Mouse (Mus musculus): ENCODE measurements at regions not wholly inside any gene's neighbourhood (a gene's known extent, or its start where the extent isn't known, plus 50 kb on each side); places are given as distances from the start of the nearest gene placed in this dataset.
"Not testable (repeated sequence)": the region's sequence is repeated elsewhere in the genome, so short reads cannot be mapped to it uniquely, and the experiment has no call there.

DNA sequence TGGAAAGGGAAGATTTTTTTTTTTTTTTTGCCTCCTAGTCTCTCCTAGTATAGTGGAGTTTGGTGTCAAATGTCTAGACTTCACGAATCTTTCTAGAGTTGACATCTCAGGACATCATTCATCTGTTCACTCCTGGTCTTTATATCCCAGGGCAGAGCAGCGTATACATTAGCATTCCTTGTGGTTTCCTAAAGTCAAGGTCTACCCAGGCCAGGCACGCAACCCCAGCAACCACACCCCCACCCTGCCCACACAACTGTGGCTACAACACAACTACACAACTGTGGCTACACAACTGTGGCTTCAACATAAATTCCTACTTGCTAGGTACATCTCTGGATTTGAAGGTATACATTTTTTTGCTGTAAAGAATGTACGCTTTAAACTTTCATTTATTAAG is 122.2 kb downstream of the Ppp1r3a start:
- DNase-seq = no peak

DNA sequence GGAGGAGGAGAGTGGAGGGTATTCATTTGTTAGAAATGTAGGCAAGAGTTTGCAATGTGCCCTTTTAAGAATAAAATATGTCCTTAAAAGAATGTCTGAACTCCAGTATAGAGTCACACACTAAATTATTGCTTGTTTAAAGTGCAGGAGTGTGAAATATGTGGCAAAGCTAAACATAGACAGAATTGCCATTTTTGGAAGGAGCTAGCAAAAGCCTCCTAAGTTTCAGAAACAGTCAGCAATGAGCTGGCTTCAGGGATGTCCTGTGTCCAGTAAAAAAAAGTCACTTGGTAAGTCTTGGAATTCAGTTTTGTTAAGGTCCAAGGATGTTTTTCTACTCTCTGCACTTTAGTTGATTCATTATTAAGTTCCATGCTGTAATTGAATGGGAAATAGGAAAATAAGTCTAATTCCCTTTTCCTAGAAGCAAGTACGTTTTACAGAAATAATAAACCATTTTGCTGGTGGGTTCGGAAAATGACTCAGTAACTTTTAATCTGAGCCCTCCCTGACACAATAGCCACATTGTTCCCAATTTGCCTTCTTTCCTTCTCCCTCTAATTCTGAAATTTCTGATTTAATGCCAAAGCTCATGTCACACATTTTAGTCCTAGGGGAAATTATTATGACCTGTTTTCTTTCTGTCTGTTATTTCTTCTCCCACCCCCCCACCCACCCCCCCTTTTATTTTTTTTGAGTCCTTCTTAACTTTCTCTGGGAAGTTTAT is 123.2 kb downstream of the Ppp1r3a start:
- DNase-seq = no peak

DNA sequence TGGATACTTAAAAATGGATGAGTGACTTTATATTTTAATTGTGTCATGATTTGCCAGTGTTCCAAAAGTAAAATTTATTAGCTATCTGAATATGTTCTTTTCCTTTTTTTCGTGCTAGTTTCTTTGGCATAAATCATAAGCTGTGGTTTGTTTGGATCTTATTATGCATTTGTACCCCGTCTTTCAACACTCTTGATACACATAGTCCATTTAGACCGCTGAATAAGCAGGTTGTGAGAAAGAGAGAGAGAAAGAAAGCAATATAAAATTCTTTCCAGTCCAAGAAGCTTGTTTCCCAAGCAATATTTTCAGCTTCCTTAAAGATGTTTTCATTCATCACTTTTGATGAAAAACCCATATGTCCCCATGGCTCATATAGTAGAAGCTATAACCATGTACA is 138.4 kb downstream of the Ppp1r3a start:
- DNase-seq = no peak

DNA sequence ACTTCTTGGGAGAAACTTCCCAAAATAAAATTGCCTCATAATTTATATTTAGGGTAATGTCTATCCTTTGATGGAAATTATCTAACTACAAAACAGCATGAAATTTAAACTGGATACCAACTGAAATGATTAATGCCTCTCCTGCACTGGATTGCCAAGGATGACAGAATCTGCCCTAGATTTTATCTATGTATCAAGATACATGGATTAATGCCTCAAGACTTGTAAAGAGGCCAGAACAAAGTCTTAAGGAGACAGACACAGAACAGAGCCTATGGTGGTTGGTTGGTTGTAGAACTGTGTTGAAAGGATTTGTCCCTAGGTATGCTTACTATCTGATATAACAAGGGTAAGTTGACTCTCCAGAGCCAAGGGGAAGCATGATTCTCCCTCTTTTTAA is 147.0 kb downstream of the Ppp1r3a start:
- no peak for DNase-seq

DNA sequence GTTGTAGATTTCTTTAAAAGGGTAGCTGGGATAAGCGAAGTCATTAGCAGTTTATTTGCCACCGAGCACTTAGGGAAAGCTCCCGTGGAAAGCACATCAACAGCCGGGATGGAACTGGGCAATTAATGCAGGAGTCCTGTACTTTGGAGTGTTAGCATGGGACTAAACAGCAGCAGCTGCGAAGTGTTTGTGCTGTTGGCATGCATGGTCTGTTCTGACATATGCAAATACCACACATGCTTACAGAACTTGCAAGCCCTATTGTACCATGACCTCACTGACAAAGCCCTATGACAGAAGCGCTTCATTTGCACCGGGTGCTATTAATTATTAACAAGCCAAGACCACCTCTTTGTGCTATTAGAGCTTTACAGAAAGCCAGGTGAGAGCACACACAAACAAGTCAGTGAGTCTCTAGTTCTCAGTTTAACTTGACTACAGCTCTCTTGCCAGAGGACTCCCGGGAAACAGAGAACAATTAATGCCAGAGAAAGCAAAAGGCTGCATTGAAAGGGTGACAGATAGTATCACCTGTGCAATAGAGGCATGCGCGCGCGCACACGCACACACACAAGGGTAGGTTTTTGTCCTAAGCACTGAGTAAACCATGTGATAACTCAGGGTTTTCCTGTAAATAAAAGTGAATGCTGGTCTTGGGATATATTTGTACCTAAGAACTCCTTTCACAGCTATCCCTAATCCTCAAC is 154.4 kb downstream of the Ppp1r3a start:
- DNase-seq = no peak

DNA sequence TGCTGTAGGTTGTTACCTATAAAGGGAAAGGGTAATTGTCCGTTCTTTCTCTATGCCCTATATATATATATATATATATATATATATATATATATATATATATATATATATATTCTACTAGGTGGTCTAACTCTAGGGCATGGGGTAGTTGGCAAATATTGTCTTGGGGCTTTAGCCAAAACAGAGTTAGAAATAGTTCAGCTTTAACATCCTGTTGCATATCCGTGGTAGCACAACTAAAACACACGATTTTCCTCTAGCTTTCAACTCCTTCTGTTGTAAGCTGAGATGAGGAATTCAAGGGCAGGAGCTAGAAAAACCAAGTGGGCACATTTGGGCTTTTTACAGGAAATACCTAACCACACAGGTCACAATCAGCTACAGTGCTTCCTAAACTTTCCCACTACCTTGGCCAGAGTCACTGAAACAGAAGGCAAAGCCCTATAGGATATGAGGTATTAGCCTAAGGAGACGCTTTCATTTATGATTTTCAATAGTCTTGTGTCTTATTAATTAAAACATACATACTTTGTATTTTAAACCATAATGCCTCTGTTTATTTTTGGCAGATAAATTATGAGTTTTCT is 158.1 kb downstream of the Ppp1r3a start:
- no peak for DNase-seq

DNA sequence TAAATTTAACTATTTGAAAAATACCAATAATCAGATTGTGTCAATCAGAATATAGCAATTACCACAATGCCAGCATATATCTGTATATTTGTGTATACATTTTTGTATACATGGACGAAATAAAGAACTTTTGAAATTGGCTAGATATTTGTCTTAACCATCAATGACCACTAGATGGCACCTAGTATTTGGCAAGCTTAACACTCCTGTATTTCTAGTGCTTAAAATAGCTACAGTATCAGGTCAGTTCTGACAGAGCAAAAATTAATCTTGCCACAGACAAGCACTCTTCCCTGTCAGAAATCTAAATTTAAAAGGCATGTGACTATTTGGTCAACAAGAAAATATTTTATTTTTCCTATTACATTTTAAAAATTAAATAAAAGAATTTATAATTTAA is 169.2 kb downstream of the Ppp1r3a start:
- peak; percentile 3 to 58 for DNase-seq

DNA sequence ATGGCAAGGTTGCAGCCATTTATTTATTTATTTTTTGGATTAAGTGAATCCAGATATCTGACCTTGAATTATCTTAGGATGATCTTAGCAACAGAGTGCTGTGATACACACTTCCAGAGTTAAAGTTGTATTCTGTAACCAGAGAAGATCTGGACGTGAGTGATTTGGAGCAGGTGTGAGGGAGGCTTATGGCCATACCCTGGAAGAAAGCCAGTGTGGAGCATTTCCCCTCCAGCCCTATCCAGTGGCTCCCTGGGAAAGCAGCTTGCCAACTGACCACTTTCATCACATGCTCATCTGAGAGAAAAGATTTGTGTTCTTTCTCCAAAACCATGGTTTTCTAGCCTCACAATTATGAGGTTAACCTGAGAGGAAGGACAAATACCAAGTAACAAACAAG is 171.2 kb downstream of the Ppp1r3a start:
- DNase-seq = peak; percentile 19 to 37

DNA sequence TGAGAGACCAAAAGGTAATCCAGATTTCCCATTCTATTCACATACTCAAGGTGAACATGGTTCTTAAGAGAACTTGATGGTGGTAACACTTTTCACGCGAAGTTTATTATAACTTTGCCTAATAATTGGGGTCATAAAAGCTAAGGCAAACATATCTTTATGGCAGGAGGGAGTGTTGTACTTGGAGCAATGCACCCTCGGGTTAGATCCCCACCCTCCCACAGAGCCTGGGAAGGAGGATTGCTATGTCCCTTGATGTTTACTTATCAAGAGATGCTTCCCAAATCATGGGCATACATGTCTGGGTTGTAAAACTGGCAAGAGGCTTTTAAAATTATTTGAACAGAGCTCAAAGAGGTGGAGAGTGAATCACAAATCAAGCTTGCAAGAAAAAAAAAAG is 180.5 kb downstream of the Ppp1r3a start:
- DNase-seq = no peak

DNA sequence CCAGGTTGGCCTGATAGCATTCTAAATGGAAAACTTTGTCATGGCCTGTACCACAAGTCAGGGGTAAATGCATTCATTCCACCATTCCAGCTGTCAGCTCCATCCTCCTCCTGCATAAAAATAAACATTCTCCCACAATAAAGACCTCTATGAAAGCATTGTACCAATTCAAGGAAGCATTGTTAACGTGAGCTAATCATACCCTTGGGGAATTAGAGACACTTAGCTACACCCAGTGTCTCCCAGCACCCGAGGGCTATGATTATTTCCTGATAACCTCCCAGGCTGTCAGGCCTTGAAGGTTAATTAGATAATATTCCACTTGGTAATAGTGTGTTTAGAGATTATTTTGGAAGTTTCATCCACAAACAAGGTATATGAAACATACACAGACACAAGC is 182.1 kb downstream of the Ppp1r3a start:
- DNase-seq = no peak

DNA sequence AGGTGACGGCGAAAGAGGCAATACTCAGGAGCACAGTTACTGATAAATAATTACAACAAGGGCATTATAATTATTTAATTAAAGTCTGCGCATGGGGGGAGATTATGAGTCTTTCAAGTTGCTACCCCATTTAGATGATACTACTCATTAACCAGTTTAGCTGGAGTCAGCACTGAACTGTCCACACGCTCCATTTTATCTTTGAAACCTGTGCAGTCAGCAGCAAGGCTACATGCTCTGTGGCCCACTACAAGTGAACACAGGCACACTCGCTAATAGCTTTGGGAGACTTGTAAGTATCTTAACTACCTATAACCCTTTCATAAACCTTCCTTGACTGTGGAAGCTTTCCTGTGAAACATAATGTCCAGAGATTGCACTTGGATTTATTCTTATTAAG is 214.7 kb downstream of the Ppp1r3a start:
- no peak for DNase-seq

DNA sequence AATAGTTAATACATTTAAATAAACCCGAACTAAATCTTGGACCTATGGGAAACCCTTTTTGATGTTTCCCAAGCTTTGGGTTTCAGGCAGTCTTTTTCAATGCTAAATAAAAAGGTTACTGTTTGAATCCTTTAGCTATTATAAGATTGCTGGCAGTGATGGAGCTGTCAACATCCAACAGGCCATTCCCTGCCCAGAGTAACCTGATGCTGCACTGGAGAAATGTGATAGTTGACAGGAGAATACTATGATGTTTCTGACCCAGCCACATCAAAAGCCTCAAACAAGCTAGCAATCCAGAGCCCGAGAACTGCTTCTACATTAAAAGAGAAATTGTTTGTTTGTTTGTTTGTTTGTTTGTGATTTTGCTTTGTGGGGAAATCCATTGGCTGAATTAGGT is 226.0 kb downstream of the Ppp1r3a start:
- DNase-seq = no peak

DNA sequence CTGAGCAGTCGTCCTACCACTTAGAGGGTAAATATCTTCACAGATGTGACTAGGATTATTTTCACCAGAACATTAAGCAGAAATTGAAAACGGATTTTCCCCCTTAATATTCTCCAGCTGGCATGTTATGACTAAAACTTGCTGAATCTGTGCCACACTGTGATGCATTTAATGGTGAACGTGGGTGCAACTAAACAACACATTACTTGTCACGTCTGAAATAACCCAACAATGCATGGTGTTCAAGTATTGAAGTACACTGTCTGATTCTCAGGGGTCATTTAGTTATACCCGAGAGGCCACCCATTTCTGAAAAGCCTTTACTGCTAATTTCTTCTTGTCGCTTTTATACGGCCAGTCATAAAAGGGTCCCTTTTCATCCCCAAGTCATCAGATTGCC is 226.5 kb downstream of the Ppp1r3a start:
- no peak for DNase-seq

DNA sequence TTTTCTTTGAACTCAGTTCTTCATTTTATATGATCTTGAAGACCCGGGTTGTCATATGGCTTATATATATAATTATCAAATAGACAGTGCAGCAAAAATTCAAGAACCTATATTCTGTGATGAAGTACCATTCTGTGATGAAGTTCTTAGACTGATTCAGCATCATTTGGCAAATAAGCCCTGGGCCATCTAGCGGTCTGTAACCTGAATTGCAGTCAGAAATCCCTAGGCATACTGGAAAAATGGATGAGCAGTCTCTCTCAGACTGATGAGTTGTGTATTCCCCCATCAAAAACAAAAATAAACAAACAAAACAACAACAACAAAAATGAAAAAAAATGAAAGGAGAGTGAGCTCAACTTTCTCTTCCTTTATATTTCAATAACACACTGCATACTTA is 232.3 kb downstream of the Ppp1r3a start:
- DNase-seq = peak; percentile 24 to 25

DNA sequence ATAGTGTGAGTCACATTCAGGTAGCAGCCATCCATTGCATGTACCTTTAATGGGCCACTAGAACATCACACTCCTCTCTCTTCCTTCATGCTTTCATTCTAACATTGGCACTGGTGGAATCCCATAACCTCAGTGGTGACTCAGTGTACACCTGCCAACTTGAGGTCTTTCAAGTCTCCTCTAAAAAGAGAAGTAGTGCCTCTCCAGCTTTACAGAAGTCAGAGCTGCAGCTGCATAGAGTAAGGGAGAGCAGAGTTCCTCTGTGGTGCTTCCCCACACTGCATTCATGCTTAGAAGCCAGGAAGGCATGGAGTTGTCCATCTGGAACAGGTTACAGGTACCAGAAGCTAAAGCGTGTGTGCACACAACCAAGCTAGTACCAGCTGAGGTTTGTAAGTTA is 233.8 kb downstream of the Ppp1r3a start:
- no peak for DNase-seq

DNA sequence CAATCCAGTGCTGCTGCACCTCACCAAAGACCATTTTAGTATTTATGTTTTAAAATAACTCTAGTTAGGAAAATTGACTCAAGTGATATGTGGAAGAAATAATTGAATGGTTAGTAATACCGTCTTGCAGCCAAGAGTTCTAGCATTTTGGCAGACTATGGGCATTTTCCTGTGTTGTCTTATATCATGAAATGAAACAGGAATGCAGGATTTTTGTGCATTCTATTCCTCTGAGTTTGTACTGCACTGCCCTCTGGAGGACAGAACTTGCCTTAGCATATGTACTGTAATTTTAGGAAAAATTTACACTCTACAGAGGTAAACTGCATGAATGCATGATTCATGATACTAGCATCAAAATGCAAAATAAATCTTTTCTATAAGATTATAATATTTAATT is 250.9 kb downstream of the Ppp1r3a start:
- peak; percentile 75 to 83 for DNase-seq

DNA sequence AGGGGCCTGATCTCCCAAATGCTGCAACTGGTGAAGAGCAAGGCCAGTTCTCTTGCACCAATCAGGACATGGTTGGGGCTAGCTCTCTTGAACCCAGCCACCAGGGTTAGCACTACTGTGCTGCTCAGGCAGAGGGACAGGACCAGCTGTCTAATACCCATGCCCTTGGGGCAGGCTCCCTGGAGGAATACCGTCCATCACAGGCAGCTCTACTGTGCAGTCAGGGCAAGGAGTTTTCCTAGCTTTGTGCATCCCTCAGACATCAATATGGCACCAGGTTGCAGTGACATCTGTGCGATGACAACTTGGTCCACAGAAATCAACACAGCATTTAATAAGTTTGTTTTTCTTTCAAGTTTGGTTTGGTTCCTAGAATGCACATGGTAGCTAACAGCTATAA is 254.4 kb downstream of the Ppp1r3a start:
- no peak for DNase-seq

DNA sequence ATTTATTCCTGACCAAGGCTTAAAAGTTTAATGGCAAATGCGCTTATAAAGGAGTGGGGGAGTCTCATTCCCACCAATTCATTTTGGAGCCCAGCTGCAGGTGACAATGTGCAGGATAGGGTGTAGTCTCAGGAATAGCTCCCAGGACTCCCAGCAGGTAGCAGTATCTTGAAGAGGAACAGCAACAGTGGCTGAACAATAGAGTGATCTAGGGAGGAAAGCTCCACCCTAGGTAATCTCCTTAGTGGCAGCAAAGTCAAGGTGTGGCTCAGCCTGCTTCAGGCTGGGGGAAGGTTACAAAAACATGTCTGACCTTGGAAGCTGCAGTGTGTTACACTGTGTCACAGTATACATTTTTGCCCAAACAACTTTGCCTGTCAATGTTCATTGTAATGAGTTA is 255.2 kb downstream of the Ppp1r3a start:
- not testable (repeated sequence) for DNase-seq

DNA sequence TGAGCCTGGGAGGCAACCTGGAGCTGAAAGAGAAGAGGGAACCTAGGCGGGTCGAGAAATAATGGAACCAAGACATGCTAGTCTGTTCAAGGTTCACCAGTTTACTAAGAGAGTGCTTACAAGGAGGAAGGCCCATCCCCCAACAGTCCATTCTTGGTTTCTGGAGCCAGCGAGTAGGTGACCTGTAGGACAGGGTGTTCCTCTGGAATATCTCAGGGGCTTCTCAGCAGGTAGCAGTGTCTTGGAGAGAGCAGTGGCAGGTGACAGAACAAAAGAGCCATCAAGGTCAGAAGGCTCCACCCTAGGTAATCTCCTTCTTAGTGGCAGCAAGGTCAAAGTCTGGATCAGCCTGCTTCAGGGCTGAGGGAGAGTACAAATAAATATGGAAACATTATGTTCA is 268.4 kb downstream of the Ppp1r3a start:
- not testable (repeated sequence) for DNase-seq

DNA sequence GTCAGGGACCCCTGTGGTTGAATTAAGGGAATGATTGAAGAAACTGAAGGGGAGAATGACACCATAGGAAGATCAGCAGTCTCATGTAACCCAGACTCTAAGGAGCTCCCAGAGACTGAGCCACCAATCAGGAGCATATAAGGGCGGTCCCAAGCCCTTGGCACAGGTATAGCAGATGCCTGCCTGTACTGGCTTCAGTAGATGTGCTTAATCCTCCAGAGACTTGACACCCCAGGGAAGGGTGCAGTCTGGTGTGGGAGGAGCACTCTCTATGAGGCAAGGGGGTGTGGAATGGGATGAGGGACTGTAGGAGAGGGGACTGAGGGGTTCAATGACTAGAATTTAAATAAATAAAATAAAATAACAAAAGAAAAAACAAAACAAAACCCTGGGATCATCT is 298.7 kb downstream of the Ppp1r3a start:
- peak in 1 of 2 experiments; percentile 2 for DNase-seq

DNA sequence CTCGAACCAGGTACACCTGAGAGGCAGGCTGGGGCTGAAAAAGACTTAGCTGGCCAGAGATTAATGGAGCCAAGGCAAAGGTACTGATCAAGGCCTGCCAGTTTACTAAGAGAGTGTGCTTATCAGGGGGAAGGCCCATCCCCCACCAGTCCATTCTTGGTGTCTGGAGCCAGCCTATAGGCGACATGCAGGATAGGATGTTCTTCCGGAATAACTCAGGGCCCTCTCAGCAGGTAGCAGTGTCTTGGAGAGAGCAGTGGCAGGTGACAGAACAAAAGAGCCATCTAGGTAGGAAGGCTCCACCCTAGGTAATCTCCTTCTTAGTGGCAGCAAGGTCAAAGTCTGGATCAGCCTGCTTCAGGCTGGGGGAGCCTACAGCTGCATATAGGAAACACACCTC is 301.8 kb downstream of the Ppp1r3a start:
- not testable (repeated sequence) for DNase-seq

DNA sequence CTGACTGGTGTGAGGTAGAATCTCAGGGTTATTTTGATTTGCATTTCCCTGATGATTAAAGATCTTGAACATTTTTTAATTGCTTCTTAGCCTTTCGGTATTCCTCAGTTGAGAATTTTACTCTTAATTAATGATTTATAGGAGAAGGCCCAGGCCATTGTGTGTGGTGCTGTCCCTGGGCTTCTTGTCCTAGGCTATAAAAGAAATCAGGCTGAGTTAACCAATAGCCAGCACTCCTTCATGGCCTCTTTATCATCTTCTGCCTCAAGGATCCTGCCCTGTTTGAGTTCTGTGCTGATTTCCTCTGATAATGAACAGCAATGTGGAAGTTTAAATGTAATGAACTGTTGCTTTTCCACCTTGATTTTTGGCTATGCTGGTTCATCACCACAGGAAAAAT is 323.3 kb downstream of the Ppp1r3a start:
- no peak for DNase-seq

DNA sequence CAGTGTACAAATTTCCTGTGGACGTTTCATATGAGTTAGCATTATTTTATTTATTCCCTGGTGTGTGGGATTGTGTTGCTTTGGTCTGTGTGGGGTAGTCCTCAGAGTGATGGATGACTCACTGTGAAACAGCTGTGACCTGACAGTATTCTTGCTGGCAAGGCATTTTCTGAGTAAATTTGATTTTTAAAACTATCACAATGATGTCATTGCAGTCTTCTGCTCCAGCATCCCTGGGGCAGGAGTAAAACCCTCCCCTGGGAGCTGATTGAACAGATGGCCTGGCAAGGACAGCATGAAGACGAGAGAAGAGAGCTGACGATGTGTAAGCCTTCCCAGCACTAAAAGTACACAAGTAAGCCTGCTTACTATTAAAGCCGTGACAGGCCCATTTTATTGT is 345.3 kb downstream of the Ppp1r3a start:
- DNase-seq = peak; percentile 85 to 88

DNA sequence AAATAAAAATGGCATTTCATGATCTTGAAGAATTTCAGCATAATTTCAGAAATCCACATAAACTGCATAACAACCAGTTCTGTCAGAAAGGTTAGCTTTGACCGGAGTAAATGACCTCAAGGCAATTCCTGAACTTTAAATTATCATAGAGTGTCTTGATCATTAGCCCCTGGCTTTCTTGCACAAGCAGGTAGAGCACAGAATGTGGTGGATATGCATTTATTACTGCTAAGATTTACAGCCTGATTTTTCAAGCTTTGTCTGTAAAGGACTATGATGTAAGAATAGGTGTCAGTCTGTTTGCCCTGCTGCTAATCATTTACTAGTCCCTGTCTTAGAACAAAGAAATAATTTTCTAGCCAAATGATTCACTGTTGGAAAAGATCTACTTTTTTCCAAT is 347.3 kb downstream of the Ppp1r3a start:
- DNase-seq = no peak

Data from cerebellum, postnatal 10 days (tissue).